Mouse (Mus musculus) stomach, postnatal 0 days (tissue): ENCODE measurements around the gene Myct1.

Experiments used
- CTCF ChIP-seq: IDR thresholded peaks from 2 replicates; pipeline ENCODE4 v1.5.1; 2016; ENCODE audit warnings: antibody characterized with exemption, low read depth, mild to moderate bottlenecking, moderate library complexity
- EP300 ChIP-seq: optimal IDR thresholded peaks from 2 replicates; pipeline ENCODE3; 2016; ENCODE audit warnings: antibody characterized with exemption

DNA sequence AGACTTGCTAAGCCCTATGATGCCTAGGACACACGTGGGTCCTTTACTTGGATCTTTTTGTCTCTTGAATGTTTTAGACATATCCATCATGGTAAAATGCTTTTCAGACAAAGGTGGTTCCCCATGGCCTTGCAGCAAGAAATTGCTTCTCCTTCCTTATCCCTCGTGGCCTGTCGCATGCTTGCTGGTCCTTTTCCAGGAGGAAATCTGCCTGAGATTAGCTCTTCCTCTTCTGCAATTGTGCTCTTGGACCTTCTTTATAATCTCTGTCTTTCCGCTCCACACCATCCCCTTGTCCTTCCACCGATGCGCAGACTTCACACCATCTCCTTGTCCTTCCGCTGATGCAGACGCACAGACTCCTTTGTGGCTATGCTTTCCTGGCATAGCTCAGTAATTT, 23.5 kb upstream of the Myct1 start:
- TF ChIP-seq CTCF = no peak
- no peak for TF ChIP-seq EP300
